ENCODE assay signal across 9 mouse cellular contexts in genomic region chr2:30647882-30648494, GRCm38 (mm10). TPM values are rescaled to one million over a fixed set of nuclear protein-coding genes. Genes with fewer than 3 reads are reported as not detected.
DNase-seq lines count a peak whose midpoint lies in the region; ATAC-seq and TF ChIP-seq lines count a peak whose summit lies in the region.
"Had no signal": no experiment of that assay in that cellular context is flagged by ENCODE, and none has a peak within 500 bp of the region (broad histone marks: within the 10 kb centered on the region; RNA-seq: fewer than 3 reads in every experiment).

No protein-coding gene starts in this region.

- DNase-seq in heart, adult 8-10 months (ENCODE audit: low spot score) = no peak
- DNase-seq in thymus, postnatal 14 days = peak; percentile 50
- no peak for DNase-seq in thymus, adult 2 months
- no peak for DNase-seq in midbrain, embryonic 10.5 days (ENCODE audit: low spot score)
- DNase-seq in adrenal gland, adult 18-20 months (ENCODE audit: low spot score in 2 of 2) = no peak
- DNase-seq in urinary bladder, adult 2 months (ENCODE audit: low spot score) = no peak
- no peak for DNase-seq in gastrocnemius, adult 18-20 months (ENCODE audit: low spot score)

- no peak overlapping the region for H3K4me3 ChIP-seq in heart, embryonic 11.5 days (ENCODE audit: low read depth, low read length)
- H3K4me3 ChIP-seq in thymus, adult 2 months (ENCODE audit: control insufficient read depth, insufficient read depth, low read length) = no peak overlapping the region
- peak overlapping the region; percentile 35 for H3K4me3 ChIP-seq in midbrain, embryonic 10.5 days

- H3K4me1 ChIP-seq in heart, embryonic 11.5 days (ENCODE audit: control insufficient read depth, insufficient read depth, low read length) = peaks cover 39% of the 10 kb centered on the region
- H3K4me1 ChIP-seq in thymus, adult 2 months (replicated peaks; ENCODE audit: control insufficient read depth, insufficient read depth, low read length) = peaks cover 20% of the 10 kb centered on the region
- H3K4me1 ChIP-seq in midbrain, embryonic 10.5 days = peaks cover 90% of the 10 kb centered on the region

- TF ChIP-seq POLR2A in thymus, adult 2 months (IDR thresholded peaks at IDR 0.05; ENCODE audit: control insufficient read depth, extremely low read depth, insufficient read depth, low read length, poor library complexity) = no peak

- no peak overlapping the region for H3K9ac ChIP-seq in heart, embryonic 11.5 days (ENCODE audit: low read depth, low read length)

- no peaks in the 10 kb centered on the region for H3K36me3 ChIP-seq in heart, embryonic 11.5 days (ENCODE audit: control insufficient read depth, insufficient read depth, low read length)
- no peaks in the 10 kb centered on the region for H3K36me3 ChIP-seq in thymus, adult 2 months (ENCODE audit: control insufficient read depth, insufficient read depth, low read length)
- no peaks in the 10 kb centered on the region for H3K36me3 ChIP-seq in midbrain, embryonic 10.5 days

- no peaks in the 10 kb centered on the region for H3K9me3 ChIP-seq in heart, embryonic 11.5 days (replicated peaks; ENCODE audit: control insufficient read depth, low read length)
- H3K9me3 ChIP-seq in midbrain, embryonic 10.5 days (replicated peaks) = no peaks in the 10 kb centered on the region

- TF ChIP-seq CTCF in thymus, adult 2 months (IDR thresholded peaks at IDR 0.05; ENCODE audit: borderline replicate concordance, control insufficient read depth, extremely low read depth, insufficient read depth, low read length, poor library complexity) = no peak

- H3K27ac ChIP-seq in heart, embryonic 11.5 days (ENCODE audit: low read depth, low read length) = peak overlapping the region; percentile 79; the same call in 1 of the 2 replicates
- H3K27ac ChIP-seq in thymus, adult 2 months (ENCODE audit: control insufficient read depth, insufficient read depth, low read length) = no peak overlapping the region
- peak overlapping the region; percentile 99 for H3K27ac ChIP-seq in midbrain, embryonic 10.5 days (replicated peaks)
- H3K27ac ChIP-seq: macrophage had no signal

- peak overlapping the region; percentile 35 for H3K4me2 ChIP-seq in heart, embryonic 11.5 days

- H3K27me3 ChIP-seq in heart, embryonic 11.5 days (ENCODE audit: control insufficient read depth, insufficient read depth, low read length) = no peaks in the 10 kb centered on the region
- no peaks in the 10 kb centered on the region for H3K27me3 ChIP-seq in thymus, adult 2 months (ENCODE audit: control insufficient read depth, insufficient read depth, low read length)
- H3K27me3 ChIP-seq in midbrain, embryonic 10.5 days (ENCODE audit: low read depth, poor library complexity, severe bottlenecking) = no peaks in the 10 kb centered on the region

- ATAC-seq in heart, embryonic 11.5 days (replicated peaks; ENCODE audit: insufficient number of reproducible peaks, low FRiP score, low TSS enrichment) = no peak

- WGBS in heart, embryonic 11.5 days (ENCODE audit: insufficient replicate concordance) = 22% methylated on average over 13 of the region's 13 CpGs
- 72% methylated on average over 13 of the region's 13 CpGs for WGBS in thymus, adult 2 months
- WGBS in midbrain, embryonic 10.5 days = 31% methylated on average over 13 of the region's 13 CpGs

RNA-seq across cellular contexts. Expression of gene Cstad, which starts 53.1 kb away (rescaled TPM):
- 1.7 and 2.4 TPM in 2 replicates for polyA plus RNA-seq in heart, embryonic 11.5 days (2014; fragmentation: Nextera tagmentation; extraction: Ambion mirVana)
- total RNA-seq in heart, adult 8-10 months (2022) = 1 to 10 TPM in 3 of 4 experiments, under 1 TPM in 1; 0.69 to 2.3 (median 1.5) TPM
- 1.7 and 2.9 TPM in 2 replicates for polyA plus RNA-seq in thymus, adult 2 months (2012; rRNA removed)
- 0.20 and 0.34 TPM in 2 replicates for polyA plus RNA-seq in midbrain, embryonic 10.5 days (2016; fragmentation: Nextera tagmentation; extraction: Ambion mirVana)
- total RNA-seq in adrenal gland, adult 18-20 months (2021) = under 1 TPM in 1 of 2 experiments, not detected in 1; 0.51 TPM
- polyA plus RNA-seq in urinary bladder, adult 2 months (2012; rRNA removed) = 5.8 and 6.3 TPM in 2 replicates
- 1 to 10 TPM; 1.1 TPM for total RNA-seq in gastrocnemius, adult 18-20 months (2021)
